Mouse (Mus musculus) gastrocnemius, postnatal 36 days (tissue): ENCODE results near the gene Grasp. TPM values are rescaled to one million over a fixed set of nuclear protein-coding genes. Genes with fewer than 3 reads are reported as not detected.

ENCODE experiments used
- DNase-seq, 2 experiments: peaks; one replicate each; pipeline ENCODE4 v3.0.0; 2022
- intact Hi-C: fragments of 180-260 bp; cut with DNase I; formaldehyde crosslinking; loops from one replicate; pipeline ENCODE4 v1.15.1; 2025
- total RNA-seq, 2 experiments: library from RNA; stranded (reverse); gene quantifications; 2 replicates each; pipeline ENCODE4 v1.2.3; 2021

The Grasp gene
- total RNA-seq, 2 experiments from 2014 or later = 5.7 to 6.3 TPM

GRCm38 (mm10) chr15:101241853-101242252 is 17.9 kb downstream of the Grasp start:
- DNase-seq = no peak
- intact Hi-C loops = loop anchor here (2.0 kb wide), 1 partner anchor 41 kb away; no protein-coding TSS in a partner anchor

GRCm38 (mm10) chr15:101242645-101243044 is 18.7 kb downstream of the Grasp start:
- DNase-seq = peak; percentile 49 to 69
- intact Hi-C loops = no loop called here

- DNase-seq = no peak
- intact Hi-C loops = no loop called here
Observed at GRCm38 (mm10) chr15:101244012-101244411, 20.0 kb downstream of the Grasp start.

GRCm38 (mm10) chr15:101246231-101247154 is 22.5 kb downstream of the Grasp start:
- intact Hi-C loops = no loop called here
- peak; percentile 91 to 96 for DNase-seq

- intact Hi-C loops = no loop called here
- DNase-seq = no peak
Observed at GRCm38 (mm10) chr15:101247155-101247498, 23.1 kb downstream of the Grasp start.

GRCm38 (mm10) chr15:101248029-101248710 is 24.2 kb downstream of the Grasp start:
- peak; percentile 44 to 51 for DNase-seq
- intact Hi-C loops = no loop called here

- intact Hi-C loops = no loop called here
- no peak for DNase-seq
Observed at GRCm38 (mm10) chr15:101250220-101250800, 26.3 kb downstream of the Grasp start.

GRCm38 (mm10) chr15:101251930-101252329 is 27.9 kb downstream of the Grasp start:
- no peak for DNase-seq
- intact Hi-C loops = no loop called here

- DNase-seq = no peak
Observed at GRCm38 (mm10) chr15:101252614-101253013, 28.6 kb downstream of the Grasp start.

GRCm38 (mm10) chr15:101253563-101253885 is 29.5 kb downstream of the Grasp start:
- intact Hi-C loops = no loop called here
- DNase-seq = no peak

More at GRCm38 (mm10) chr15:101252614-101253013, 28.6 kb downstream of the Grasp start:
- intact Hi-C loops = no loop called here

GRCm38 (mm10) chr15:101253886-101254795 is 30.2 kb downstream of the Grasp start, which contains the start of gene Nr4a1:
Gene Nr4a1, plus strand, starts transcription at chr15:101254269.
- DNase-seq = peak; percentile 75 to 79
- intact Hi-C loops = no loop called here

GRCm38 (mm10) chr15:101255842-101256462 is 32.0 kb downstream of the Grasp start:
- DNase-seq = no peak

GRCm38 (mm10) chr15:101256463-101257206 is 32.6 kb downstream of the Grasp start:
- DNase-seq = no peak

More at GRCm38 (mm10) chr15:101255842-101256462, 32.0 kb downstream of the Grasp start:
- intact Hi-C loops = no loop called here

GRCm38 (mm10) chr15:101258420-101258819 is 34.4 kb downstream of the Grasp start:
- intact Hi-C loops = no loop called here
- DNase-seq = no peak

More at GRCm38 (mm10) chr15:101256463-101257206, 32.6 kb downstream of the Grasp start:
- intact Hi-C loops = no loop called here

- intact Hi-C loops = no loop called here
- DNase-seq = no peak
Observed at GRCm38 (mm10) chr15:101259922-101260321, 35.9 kb downstream of the Grasp start.

GRCm38 (mm10) chr15:101260387-101260786 is 36.4 kb downstream of the Grasp start:
- DNase-seq = peak; percentile 81 to 87
- intact Hi-C loops = no loop called here

- no peak for DNase-seq
Observed at GRCm38 (mm10) chr15:101260874-101261622, 37.1 kb downstream of the Grasp start.

GRCm38 (mm10) chr15:101262502-101262901 is 38.5 kb downstream of the Grasp start:
- DNase-seq = peak in 1 of 2 experiments; percentile 18
- intact Hi-C loops = no loop called here

More at GRCm38 (mm10) chr15:101260874-101261622, 37.1 kb downstream of the Grasp start:
- intact Hi-C loops = no loop called here
